9 mouse cellular contexts compared by ENCODE assay signal in the genomic region with DNA sequence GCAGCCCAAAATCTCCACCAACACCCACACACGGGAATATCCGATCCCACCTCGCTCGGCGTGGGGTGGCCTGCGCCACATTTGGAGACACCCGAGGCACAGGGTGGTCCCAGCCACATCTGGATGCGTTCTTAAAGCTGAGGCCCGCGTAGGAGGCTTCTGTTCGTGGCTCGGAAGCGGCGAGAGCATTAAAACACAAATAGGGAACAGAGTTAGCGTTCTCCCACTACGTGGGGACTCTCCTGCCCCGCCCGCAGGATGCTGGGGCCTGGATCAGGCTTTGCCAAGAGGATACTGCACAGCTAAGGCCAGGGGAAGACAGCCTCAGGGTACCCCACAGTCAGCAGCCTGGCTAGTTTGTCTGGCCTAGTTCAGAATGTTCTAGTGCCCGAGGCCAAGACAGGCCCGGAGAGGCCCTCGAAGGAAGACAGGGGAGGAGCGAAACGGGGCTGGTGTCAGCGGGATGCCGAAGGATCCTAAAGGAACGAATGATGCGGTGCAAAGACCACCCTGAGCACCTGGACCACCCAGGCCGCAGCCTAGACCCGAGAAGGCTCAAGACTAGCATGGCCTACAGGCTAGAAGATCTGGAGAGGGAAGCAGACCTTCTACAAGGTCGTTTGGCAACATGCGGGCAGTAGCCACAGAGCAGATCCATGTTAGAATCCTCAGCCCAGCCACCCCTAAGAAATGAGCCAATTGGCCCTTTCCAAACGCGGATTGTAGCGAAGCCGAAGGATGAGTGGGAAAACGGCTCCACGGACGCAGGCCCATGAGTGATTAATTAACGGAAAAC.
DNase-seq lines count a peak whose midpoint lies in the region; ATAC-seq lines count a peak whose summit lies in the region.
"Had no signal": no experiment of that assay in that cellular context is flagged by ENCODE, and none has a peak within 500 bp of the region (broad histone marks: within the 10 kb centered on the region; RNA-seq: fewer than 3 reads in every experiment).

No protein-coding gene starts in this region.

- H3K4me1 ChIP-seq in heart, embryonic 12.5 days (replicated peaks), result peaks cover 16% of the 10 kb centered on the region
- peaks cover 51% of the 10 kb centered on the region for H3K4me1 ChIP-seq in embryonic facial prominence, embryonic 10.5 days
- peaks cover 19% of the 10 kb centered on the region for H3K4me1 ChIP-seq in hindbrain, embryonic 14.5 days (replicated peaks; ENCODE audit: control insufficient read depth, insufficient read depth, low read length)
- H3K4me1 ChIP-seq in midbrain, embryonic 16.5 days (ENCODE audit: control insufficient read depth, insufficient read depth, low read length), result peaks cover 11% of the 10 kb centered on the region

- no peak for ATAC-seq in heart, embryonic 12.5 days (ENCODE audit: insufficient number of reproducible peaks, low FRiP score)
- ATAC-seq in hindbrain, embryonic 14.5 days (ENCODE audit: low FRiP score), result peak; percentile 34; the same call in 1 of the 2 replicates
- peak; percentile 54 for ATAC-seq in midbrain, embryonic 16.5 days
- ATAC-seq in CD4-positive, CD25-positive, alpha-beta regulatory T cell, adult 4 months, result no peak
- no peak for ATAC-seq in granulocyte monocyte progenitor cell, adult 5-6 weeks (replicated peaks; ENCODE audit: poor library complexity, severe bottlenecking)

- DNase-seq in heart, adult 9 months (ENCODE audit: low spot score in 2 of 2), result no peak
- peak; percentile 66 for DNase-seq in embryonic facial prominence, embryonic 10.5 days (ENCODE audit: low spot score)
- no peak for DNase-seq in hindbrain, embryonic 14.5 days (ENCODE audit: low spot score)
- no peak for DNase-seq in ovary, postnatal 36 days (ENCODE audit: low spot score)

- no peaks in the 10 kb centered on the region for H3K36me3 ChIP-seq in heart, embryonic 12.5 days
- no peaks in the 10 kb centered on the region for H3K36me3 ChIP-seq in embryonic facial prominence, embryonic 10.5 days (replicated peaks)
- no peaks in the 10 kb centered on the region for H3K36me3 ChIP-seq in hindbrain, embryonic 14.5 days (replicated peaks; ENCODE audit: control insufficient read depth, insufficient read depth)
- H3K36me3 ChIP-seq in midbrain, embryonic 16.5 days (ENCODE audit: control insufficient read depth, insufficient read depth, low read length), result no peaks in the 10 kb centered on the region
- H3K36me3 ChIP-seq: G1E had no signal

- peaks cover 49% of the 10 kb centered on the region for H3K27me3 ChIP-seq in heart, embryonic 12.5 days (replicated peaks)
- H3K27me3 ChIP-seq in embryonic facial prominence, embryonic 10.5 days (replicated peaks; ENCODE audit: low read depth, poor library complexity, severe bottlenecking), result peaks cover 96% of the 10 kb centered on the region
- peaks cover 74% of the 10 kb centered on the region for H3K27me3 ChIP-seq in hindbrain, embryonic 14.5 days (ENCODE audit: control insufficient read depth, insufficient read depth, low read length)
- H3K27me3 ChIP-seq in midbrain, embryonic 16.5 days (ENCODE audit: control insufficient read depth, insufficient read depth, low read depth, low read length), result peaks cover 53% of the 10 kb centered on the region

- peak overlapping the region; percentile 89 for H3K4me2 ChIP-seq in heart, embryonic 12.5 days
- peak overlapping the region; percentile 58 for H3K4me2 ChIP-seq in hindbrain, embryonic 14.5 days (replicated peaks)
- H3K4me2 ChIP-seq in midbrain, embryonic 16.5 days (ENCODE audit: low read length), result peak overlapping the region; percentile 65

- no peaks in the 10 kb centered on the region for H3K9me3 ChIP-seq in heart, embryonic 12.5 days (replicated peaks)
- H3K9me3 ChIP-seq in embryonic facial prominence, embryonic 10.5 days, result no peaks in the 10 kb centered on the region
- H3K9me3 ChIP-seq in hindbrain, embryonic 14.5 days (ENCODE audit: control insufficient read depth, low read length), result no peaks in the 10 kb centered on the region
- H3K9me3 ChIP-seq in midbrain, embryonic 16.5 days (replicated peaks; ENCODE audit: control insufficient read depth, low read length, poor library complexity, severe bottlenecking), result no peaks in the 10 kb centered on the region
- H3K9me3 ChIP-seq: G1E had no signal

- peak overlapping the region; percentile 52 for H3K4me3 ChIP-seq in heart, embryonic 12.5 days
- peak overlapping the region; percentile 56 for H3K4me3 ChIP-seq in embryonic facial prominence, embryonic 10.5 days
- H3K4me3 ChIP-seq in hindbrain, embryonic 14.5 days (replicated peaks; ENCODE audit: low read length), result peak overlapping the region; percentile 35
- peak overlapping the region; percentile 34 for H3K4me3 ChIP-seq in midbrain, embryonic 16.5 days (ENCODE audit: low read depth, low read length)

- no peak overlapping the region for H3K27ac ChIP-seq in heart, embryonic 12.5 days (ENCODE audit: poor library complexity, severe bottlenecking)
- H3K27ac ChIP-seq in embryonic facial prominence, embryonic 10.5 days (replicated peaks), result peak overlapping the region; percentile 85
- H3K27ac ChIP-seq in hindbrain, embryonic 14.5 days, result no peak overlapping the region
- no peak overlapping the region for H3K27ac ChIP-seq in midbrain, embryonic 16.5 days (ENCODE audit: low read length)

- WGBS in heart, embryonic 12.5 days, result 33% methylated on average over 39 of the region's 39 CpGs
- 6% methylated on average over 39 of the region's 39 CpGs for WGBS in embryonic facial prominence, embryonic 10.5 days
- WGBS in hindbrain, embryonic 14.5 days, result 16% methylated on average over 39 of the region's 39 CpGs
- 11% methylated on average over 39 of the region's 39 CpGs for WGBS in midbrain, embryonic 16.5 days

- peak overlapping the region; percentile 66; the same call in 1 of the 2 replicates for H3K9ac ChIP-seq in heart, embryonic 12.5 days
- H3K9ac ChIP-seq in hindbrain, embryonic 14.5 days, result peak overlapping the region; percentile 33; the same call in 1 of the 2 replicates
- H3K9ac ChIP-seq in midbrain, embryonic 16.5 days (ENCODE audit: low read depth, low read length), result peak overlapping the region; percentile 47

Comparison
In these comparisons a context has a peak if more than half of its experiments do, and no peak if none do; other contexts are left out.
1. ATAC-seq: peak in hindbrain, embryonic 14.5 days (single experiment) and midbrain, embryonic 16.5 days (single experiment); none in heart, embryonic 12.5 days (single experiment), CD4-positive, CD25-positive, alpha-beta regulatory T cell, adult 4 months (single experiment) and granulocyte monocyte progenitor cell, adult 5-6 weeks (single experiment).
2. Peak in every context shown above with its lines, with median percentiles within 50 percentile points of each other: H3K4me2 ChIP-seq, H3K4me3 ChIP-seq and H3K9ac ChIP-seq.